Mouse (Mus musculus): ENCODE data around the gene Aprt. TPM values are rescaled to one million over a fixed set of nuclear protein-coding genes. Genes with fewer than 3 reads are reported as not detected.

Gene Aprt
- polyA plus RNA-seq, 1 experiment from 2014 or later = 189 TPM

DNA sequence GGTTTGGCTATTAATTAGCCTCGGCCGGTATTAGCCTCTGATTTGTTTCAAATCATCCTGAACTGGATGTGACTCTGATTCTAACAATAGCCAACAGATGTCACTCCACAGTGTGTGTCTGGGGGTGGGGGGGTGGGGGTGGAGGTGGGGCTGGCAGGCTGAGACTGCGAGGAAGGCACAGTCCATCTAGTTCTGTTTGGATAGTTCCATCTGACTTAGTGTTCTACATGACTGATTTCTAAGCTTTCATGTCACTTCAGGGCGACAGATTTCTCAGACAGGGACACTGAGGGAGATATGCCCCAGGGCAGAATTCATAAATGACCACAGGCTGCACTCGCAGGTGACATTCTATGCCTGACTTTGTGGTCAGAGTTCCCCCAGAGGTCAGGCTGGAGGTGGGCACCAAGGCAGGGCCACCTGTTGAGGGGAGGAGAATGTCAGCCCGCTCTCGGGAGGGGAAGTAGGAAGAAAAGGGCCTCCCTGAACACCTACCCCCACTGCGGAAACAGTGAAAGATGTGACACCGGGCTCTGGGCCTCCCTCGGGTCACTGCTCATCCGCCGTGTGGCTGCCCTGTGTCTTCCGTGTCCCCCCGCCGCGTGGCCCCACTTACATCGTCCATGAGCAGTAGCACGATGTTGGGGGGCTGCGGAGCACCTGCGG, 34.0 kb upstream of the Aprt start:
- H3K36me3 ChIP-seq = peaks cover 6% of the 10 kb centered on the region; the same call in 1 of the 2 replicates
- no peaks in the 10 kb centered on the region for H3K27me3 ChIP-seq (replicated peaks)
- no peaks in the 10 kb centered on the region for H3K9me3 ChIP-seq (replicated peaks)
- WGBS = 2% methylated on average over 20 of the region's 20 CpGs
- H3K27ac ChIP-seq (replicated peaks) = peak overlapping the region; percentile 69
- peak overlapping the region; percentile 62 for H3K4me3 ChIP-seq (replicated peaks)
- peak overlapping the region; percentile 71 for H3K9ac ChIP-seq (replicated peaks)
- peaks cover 22% of the 10 kb centered on the region for H3K4me1 ChIP-seq
- peak; percentile 2 for ATAC-seq (ENCODE audit: low FRiP score)
- peak overlapping the region; percentile 83 for H3K4me2 ChIP-seq

DNA sequence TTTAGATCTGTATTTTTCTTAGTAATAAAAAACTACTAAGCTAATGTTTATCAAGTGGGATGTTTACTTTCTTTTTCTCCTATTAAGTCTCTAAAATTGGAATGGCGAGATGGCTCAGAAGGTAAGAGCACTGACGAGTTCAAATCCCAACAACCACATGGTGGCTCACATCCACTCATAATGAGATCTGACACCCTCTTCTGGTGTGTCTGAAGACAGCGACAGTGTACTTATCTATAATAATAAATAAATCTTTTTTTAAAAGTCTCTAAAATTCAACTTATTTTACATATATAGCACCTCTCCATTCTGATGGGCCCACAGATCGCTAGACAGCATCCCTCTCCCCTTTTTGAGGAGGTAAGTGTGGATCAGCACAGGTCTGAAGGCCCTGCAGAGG, 33.5 kb upstream of the Aprt start:
- Histone ChIP-seq H3K9me3 (replicated peaks) (no peaks in the 10 kb centered on the region), H3K36me3 (peaks cover 4% of the 10 kb centered on the region; the same call in 1 of the 2 replicates), H3K27me3 (replicated peaks) (no peaks in the 10 kb centered on the region), H3K4me2 (peak overlapping the region; percentile 83), H3K27ac (replicated peaks) (no peak overlapping the region), H3K9ac (replicated peaks) (no peak overlapping the region), H3K4me1 (peaks cover 22% of the 10 kb centered on the region), H3K4me3 (replicated peaks) (0 out of 2 replicates have a peak overlapping the region, but pooled peaks have one; percentile 62)
- 61% methylated on average over 4 of the region's 4 CpGs for WGBS
- no peak for ATAC-seq (ENCODE audit: low FRiP score)

DNA sequence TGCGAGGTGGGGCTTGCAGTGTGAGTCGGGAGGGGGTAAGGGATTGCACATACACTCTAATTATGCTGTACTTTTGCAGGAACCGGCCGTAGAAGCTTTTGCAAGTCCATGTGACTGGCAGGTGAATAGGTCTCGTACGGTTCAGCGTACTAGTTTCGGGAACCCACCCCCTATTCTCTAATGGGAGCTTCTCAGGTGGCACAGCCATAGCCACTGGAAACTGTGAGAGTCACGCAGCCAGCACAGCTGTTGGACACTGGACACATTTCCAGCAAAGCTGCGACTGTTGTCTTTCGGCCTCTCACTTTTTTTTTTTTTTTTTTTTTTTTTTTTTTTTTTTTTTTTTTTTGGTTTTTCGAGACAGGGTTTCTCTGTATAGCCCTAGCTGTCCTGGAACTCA, 30.1 kb upstream of the Aprt start:
- Histone ChIP-seq H3K27me3 (replicated peaks) (no peaks in the 10 kb centered on the region), H3K9ac (replicated peaks) (no peak overlapping the region), H3K27ac (replicated peaks) (no peak overlapping the region), H3K9me3 (replicated peaks) (no peaks in the 10 kb centered on the region), H3K4me3 (replicated peaks) (no peak overlapping the region), H3K4me1 (peaks cover 8% of the 10 kb centered on the region), H3K4me2 (no peak overlapping the region), H3K36me3 (no peaks in the 10 kb centered on the region)
- no peak for ATAC-seq (ENCODE audit: low FRiP score)
- 91% methylated on average over 11 of the region's 12 CpGs for WGBS

DNA sequence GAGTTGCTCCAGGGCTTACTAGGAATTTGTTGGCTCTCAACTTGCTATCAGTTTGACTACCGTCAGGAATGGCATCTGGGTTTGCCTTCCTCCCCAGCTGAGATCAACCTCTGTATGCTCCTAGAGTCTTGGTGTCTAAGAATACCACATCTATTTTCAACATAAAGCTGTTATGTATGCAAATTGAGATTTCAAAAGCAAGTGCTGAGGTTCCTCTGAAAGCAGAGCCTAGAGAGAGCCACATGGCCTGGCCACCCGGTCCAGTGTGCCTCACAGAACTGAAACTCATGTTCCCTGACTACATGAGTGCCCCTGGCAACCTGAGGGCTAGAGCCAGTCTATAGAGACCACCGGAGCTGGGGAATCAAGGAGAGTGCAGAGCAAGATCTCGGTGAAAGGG, 28.7 kb upstream of the Aprt start:
- H3K4me1 ChIP-seq = 0 out of 2 replicates have a peak, but pooled peaks cover 1% of the 10 kb centered on the region
- no peaks in the 10 kb centered on the region for H3K27me3 ChIP-seq (replicated peaks)
- ATAC-seq (ENCODE audit: low FRiP score) = no peak
- H3K9me3 ChIP-seq (replicated peaks) = no peaks in the 10 kb centered on the region
- H3K4me3 ChIP-seq (replicated peaks) = no peak overlapping the region
- no peaks in the 10 kb centered on the region for H3K36me3 ChIP-seq
- H3K4me2 ChIP-seq = no peak overlapping the region
- no peak overlapping the region for H3K27ac ChIP-seq (replicated peaks)
- no peak overlapping the region for H3K9ac ChIP-seq (replicated peaks)
- 84% methylated on average over 4 of the region's 4 CpGs for WGBS

DNA sequence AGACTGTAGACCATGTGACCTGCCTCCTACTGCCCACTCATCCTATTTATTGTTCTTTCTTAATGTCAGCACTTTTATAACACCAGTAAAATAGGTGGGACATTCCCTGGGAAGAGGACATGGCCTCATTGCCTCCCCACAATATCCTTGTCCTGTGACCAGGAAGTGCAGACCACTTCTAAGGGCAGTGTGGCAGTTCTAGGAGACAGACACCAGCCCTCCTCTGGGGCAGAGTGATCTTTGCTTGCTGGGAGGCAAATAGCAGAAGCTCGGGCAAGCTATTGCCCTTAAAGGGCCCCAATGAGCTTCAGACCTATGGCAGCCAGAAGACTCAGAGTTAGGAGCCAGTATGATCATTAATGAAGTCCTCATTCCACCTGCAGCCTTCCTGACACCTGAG, 27.9 kb upstream of the Aprt start:
- WGBS = 20% methylated on average over 1 of the region's 1 CpGs

DNA sequence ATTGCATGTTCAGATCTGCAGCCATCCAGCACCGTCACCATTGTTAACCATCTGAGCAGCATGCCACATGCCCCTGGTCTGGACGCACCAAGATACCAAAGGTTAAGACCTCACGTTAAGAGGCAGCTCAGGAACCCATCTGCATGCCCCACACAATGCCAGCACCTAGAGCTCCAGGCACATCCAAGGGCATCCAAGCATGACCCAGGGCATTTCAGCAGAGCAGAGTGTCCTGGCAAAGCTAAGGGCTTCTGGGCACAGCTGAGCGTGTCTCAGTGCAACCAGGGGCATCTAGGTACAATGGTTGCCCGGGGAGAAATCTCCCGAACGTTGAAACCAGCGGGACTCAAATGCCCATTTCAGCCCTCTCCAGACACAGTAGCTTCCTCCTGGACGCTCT, 24.0 kb upstream of the Aprt start:
- no peaks in the 10 kb centered on the region for H3K9me3 ChIP-seq (replicated peaks)
- no peaks in the 10 kb centered on the region for H3K27me3 ChIP-seq (replicated peaks)
- no peak overlapping the region for H3K4me3 ChIP-seq (replicated peaks)
- no peak overlapping the region for H3K9ac ChIP-seq (replicated peaks)
- WGBS = 85% methylated on average over 9 of the region's 9 CpGs
- H3K4me1 ChIP-seq = no peaks in the 10 kb centered on the region
- no peak overlapping the region for H3K4me2 ChIP-seq
- H3K36me3 ChIP-seq = no peaks in the 10 kb centered on the region
- no peak for ATAC-seq (ENCODE audit: low FRiP score)
- no peak overlapping the region for H3K27ac ChIP-seq (replicated peaks)

More for the DNA sequence above, 27.9 kb upstream of the Aprt start:
- Histone ChIP-seq H3K4me3 (replicated peaks) (no peak overlapping the region), H3K4me1 (no peaks in the 10 kb centered on the region), H3K27me3 (replicated peaks) (no peaks in the 10 kb centered on the region), H3K9ac (replicated peaks) (no peak overlapping the region), H3K27ac (replicated peaks) (no peak overlapping the region), H3K9me3 (replicated peaks) (no peaks in the 10 kb centered on the region), H3K36me3 (no peaks in the 10 kb centered on the region), H3K4me2 (no peak overlapping the region)
- no peak for ATAC-seq (ENCODE audit: low FRiP score)

DNA sequence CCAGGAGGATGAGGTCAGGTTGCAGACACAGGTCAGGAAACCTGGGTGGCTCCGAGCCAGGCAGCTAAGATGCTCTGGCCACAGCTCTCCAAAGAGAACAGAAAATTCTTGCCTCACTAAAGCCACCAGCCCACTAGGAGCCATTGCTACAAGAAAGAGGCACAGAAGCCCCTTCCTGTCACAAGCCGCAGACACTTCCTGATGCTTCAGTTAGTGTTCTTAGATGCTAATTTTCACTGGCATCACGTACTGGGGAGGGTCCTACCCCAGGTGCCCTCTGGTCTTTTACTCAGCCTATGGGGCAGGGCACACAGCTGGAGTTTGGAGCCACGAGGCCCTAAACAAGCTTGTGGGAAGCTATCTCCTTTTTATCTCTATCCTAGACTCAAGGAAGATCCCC, 19.3 kb upstream of the Aprt start:
- no peak for ATAC-seq (ENCODE audit: low FRiP score)
- Histone ChIP-seq H3K27ac (replicated peaks) (no peak overlapping the region), H3K27me3 (replicated peaks) (no peaks in the 10 kb centered on the region), H3K4me2 (no peak overlapping the region), H3K4me3 (replicated peaks) (no peak overlapping the region), H3K9ac (replicated peaks) (no peak overlapping the region), H3K9me3 (replicated peaks) (no peaks in the 10 kb centered on the region), H3K36me3 (no peaks in the 10 kb centered on the region), H3K4me1 (peaks cover 9% of the 10 kb centered on the region; the same call in 1 of the 2 replicates)
- 59% methylated on average over 4 of the region's 4 CpGs for WGBS

DNA sequence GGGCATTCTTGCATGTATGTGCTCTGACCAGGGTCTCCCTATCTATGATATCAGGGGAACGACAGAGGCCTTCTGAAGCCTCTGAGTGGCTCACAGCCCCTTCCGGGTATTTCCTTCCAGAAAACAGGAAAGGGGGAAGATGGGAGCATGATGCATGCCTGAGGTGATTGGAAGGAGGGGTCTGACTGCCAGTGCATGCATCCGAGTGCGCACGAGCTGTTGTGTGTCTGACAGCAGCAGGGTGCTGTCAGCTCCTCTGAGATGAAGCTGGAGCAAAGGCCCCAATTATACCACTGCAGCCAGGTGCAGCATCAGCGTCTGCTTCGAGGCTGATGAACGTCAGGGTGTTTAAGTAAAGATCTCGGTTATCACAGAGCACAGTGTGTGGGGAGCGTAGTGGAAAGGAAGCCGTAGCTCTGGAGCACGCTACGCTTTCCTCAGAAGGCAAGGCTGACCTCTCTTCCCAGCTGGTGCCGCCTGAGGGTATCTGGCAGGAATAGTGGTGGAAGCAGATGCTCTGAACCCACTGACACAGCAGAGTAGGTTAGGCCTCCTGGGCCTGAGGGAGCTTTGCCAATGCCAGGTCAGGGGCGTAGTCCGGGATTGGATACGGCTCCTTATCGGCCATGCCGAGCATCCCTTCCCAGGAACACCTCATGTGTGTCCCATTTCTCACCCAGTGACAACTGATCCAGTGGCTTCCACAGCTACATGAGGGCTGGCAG, 17.2 kb upstream of the Aprt start:
- Histone ChIP-seq H3K9me3 (replicated peaks) (no peaks in the 10 kb centered on the region), H3K27me3 (replicated peaks) (no peaks in the 10 kb centered on the region), H3K4me2 (no peak overlapping the region), H3K36me3 (no peaks in the 10 kb centered on the region), H3K27ac (replicated peaks) (no peak overlapping the region), H3K4me1 (peaks cover 9% of the 10 kb centered on the region; the same call in 1 of the 2 replicates), H3K4me3 (replicated peaks) (no peak overlapping the region), H3K9ac (replicated peaks) (0 out of 2 replicates have a peak overlapping the region, but pooled peaks have one; percentile 2)
- no peak for ATAC-seq (ENCODE audit: low FRiP score)
- 61% methylated on average over 19 of the region's 19 CpGs for WGBS

DNA sequence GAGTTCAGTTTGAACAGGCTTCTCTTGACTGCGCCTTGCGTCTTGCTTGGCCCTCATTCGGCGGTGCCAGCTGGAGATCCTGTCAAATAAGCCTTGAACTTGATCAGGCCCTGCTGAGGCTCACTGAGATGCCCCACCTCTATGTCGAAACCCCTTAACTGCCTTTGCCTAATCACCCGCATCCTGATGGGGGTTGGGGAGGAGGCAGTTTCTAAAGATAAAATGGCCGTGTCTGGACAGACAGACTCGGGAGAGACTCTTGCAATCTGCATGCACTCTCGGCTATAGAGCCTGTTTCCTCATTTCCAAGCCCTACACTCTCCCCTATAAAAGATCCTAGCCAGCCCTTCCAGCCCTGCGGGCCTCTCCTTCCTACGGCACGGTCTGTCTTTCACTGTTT, 16.5 kb upstream of the Aprt start:
- WGBS = 53% methylated on average over 12 of the region's 12 CpGs
- Histone ChIP-seq H3K27me3 (replicated peaks) (no peaks in the 10 kb centered on the region), H3K27ac (replicated peaks) (no peak overlapping the region), H3K36me3 (no peaks in the 10 kb centered on the region), H3K9ac (replicated peaks) (no peak overlapping the region), H3K4me2 (no peak overlapping the region), H3K4me1 (peaks cover 9% of the 10 kb centered on the region; the same call in 1 of the 2 replicates), H3K4me3 (replicated peaks) (no peak overlapping the region), H3K9me3 (replicated peaks) (no peaks in the 10 kb centered on the region)
- ATAC-seq (ENCODE audit: low FRiP score) = no peak

DNA sequence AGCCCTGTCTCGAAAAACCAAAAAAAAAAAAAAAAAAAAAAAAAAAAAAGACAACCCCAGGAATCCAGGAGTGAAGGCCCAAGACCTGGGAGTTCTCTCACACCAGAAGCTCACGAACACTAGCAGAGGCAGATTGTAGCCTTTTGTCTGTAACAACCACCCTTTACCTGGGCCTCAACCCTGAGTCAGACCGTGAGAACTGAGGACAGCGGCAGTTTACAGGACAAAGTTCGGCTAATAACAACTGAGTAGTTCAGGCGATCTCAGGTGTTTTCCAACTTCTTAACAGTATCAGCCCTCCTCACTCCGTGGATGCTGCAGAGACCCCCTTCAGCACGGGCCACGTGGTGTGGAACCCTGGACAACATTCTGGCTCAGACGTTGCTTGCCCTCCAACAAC, 10.0 kb upstream of the Aprt start:
- WGBS = 82% methylated on average over 10 of the region's 10 CpGs
- no peaks in the 10 kb centered on the region for H3K36me3 ChIP-seq
- no peak overlapping the region for H3K9ac ChIP-seq (replicated peaks)
- no peak overlapping the region for H3K27ac ChIP-seq (replicated peaks)
- H3K9me3 ChIP-seq (replicated peaks) = no peaks in the 10 kb centered on the region
- 0 out of 2 replicates have a peak, but pooled peaks cover 2% of the 10 kb centered on the region for H3K27me3 ChIP-seq (replicated peaks)
- ATAC-seq (ENCODE audit: low FRiP score) = no peak
- H3K4me2 ChIP-seq = no peak overlapping the region
- H3K4me1 ChIP-seq = peaks cover 10% of the 10 kb centered on the region; the same call in 1 of the 2 replicates
- no peak overlapping the region for H3K4me3 ChIP-seq (replicated peaks)

DNA sequence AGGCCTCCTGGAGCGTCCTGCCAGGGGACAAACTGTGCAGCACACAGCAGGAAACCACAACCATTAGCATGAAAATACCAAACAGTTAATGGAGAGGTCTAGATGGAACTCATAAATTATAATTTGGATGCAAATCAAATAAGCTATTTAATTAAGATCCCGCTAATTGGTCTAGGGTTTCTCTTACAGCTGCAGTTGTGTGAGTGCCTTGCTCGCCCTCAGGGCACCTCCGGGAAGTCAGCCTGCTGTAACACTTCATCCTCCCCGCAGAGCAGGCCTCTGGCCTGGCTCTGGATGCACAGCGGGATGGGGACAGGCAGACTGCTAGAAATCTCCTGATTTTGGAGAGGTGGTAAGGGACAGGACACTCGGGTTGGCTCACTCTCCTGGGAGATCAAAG, 9.5 kb upstream of the Aprt start:
- Histone ChIP-seq H3K36me3 (no peaks in the 10 kb centered on the region), H3K4me2 (no peak overlapping the region), H3K27me3 (replicated peaks) (0 out of 2 replicates have a peak, but pooled peaks cover 2% of the 10 kb centered on the region), H3K4me1 (peaks cover 10% of the 10 kb centered on the region; the same call in 1 of the 2 replicates), H3K9me3 (replicated peaks) (no peaks in the 10 kb centered on the region), H3K9ac (replicated peaks) (no peak overlapping the region), H3K27ac (replicated peaks) (no peak overlapping the region), H3K4me3 (replicated peaks) (no peak overlapping the region)
- 28% methylated on average over 7 of the region's 7 CpGs for WGBS
- ATAC-seq (ENCODE audit: low FRiP score) = no peak

DNA sequence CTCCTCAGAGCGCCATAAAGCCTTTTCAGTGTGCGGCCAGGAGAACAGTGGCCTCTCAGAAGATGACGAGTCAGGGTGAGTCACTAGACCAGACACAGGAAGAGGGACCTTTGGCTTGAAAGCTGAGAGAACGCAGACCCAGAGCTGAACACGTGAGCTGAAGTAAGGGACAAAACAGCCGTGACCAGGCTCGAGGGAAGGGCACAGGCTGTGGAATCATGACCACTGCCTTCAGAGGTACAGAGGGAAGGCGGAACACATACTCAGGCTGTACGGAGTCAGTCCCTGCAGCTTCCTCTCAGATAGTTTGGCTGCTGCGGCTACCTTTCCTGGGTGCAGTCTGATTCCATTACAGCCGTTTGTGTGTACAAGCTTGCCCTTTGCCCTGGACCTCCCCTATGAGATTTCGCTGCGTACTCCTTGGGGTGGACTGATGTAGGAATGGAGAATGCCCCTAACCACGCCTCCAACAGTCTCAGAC, 8.7 kb upstream of the Aprt start:
- H3K4me3 ChIP-seq (replicated peaks) = no peak overlapping the region
- no peaks in the 10 kb centered on the region for H3K36me3 ChIP-seq
- H3K4me1 ChIP-seq = peaks cover 10% of the 10 kb centered on the region; the same call in 1 of the 2 replicates
- H3K9me3 ChIP-seq (replicated peaks) = no peaks in the 10 kb centered on the region
- no peak overlapping the region for H3K9ac ChIP-seq (replicated peaks)
- no peak overlapping the region for H3K4me2 ChIP-seq
- ATAC-seq (ENCODE audit: low FRiP score) = no peak
- H3K27ac ChIP-seq (replicated peaks) = no peak overlapping the region
- 73% methylated on average over 14 of the region's 14 CpGs for WGBS
- H3K27me3 ChIP-seq (replicated peaks) = 0 out of 2 replicates have a peak, but pooled peaks cover 2% of the 10 kb centered on the region

All from neural tube, embryonic 15.5 days (tissue).